Mouse (Mus musculus) liver, embryonic 15.5 days (tissue): ENCODE data around the gene Lrrc10b. TPM values are rescaled to one million over a fixed set of nuclear protein-coding genes. Genes with fewer than 3 reads are reported as not detected.

Source experiments
- ATAC-seq: fragments of 200-750 bp; cut with Nextera tagmentation; 2 replicates; pipeline ENCODE4 v1.8.0; 2017; ENCODE audit warnings: moderate number of reproducible peaks, mild to moderate bottlenecking, moderate library complexity; ENCODE audit not compliant: insufficient read depth
- H3K27ac ChIP-seq: fragments of 300-500 bp; sonication (generic); replicated peaks from 2 replicates; pipeline ENCODE4 v1.5.1; 2015; ENCODE audit warnings: mild to moderate bottlenecking, inconsistent platforms
- H3K27me3 ChIP-seq: fragments of 300-500 bp; sonication (generic); 2 replicates; pipeline ENCODE4 v1.6.1; 2015; ENCODE audit warnings: mild to moderate bottlenecking, inconsistent platforms
- H3K36me3 ChIP-seq: fragments of 300-500 bp; sonication (generic); replicated peaks from 2 replicates; pipeline ENCODE4 v1.6.1; 2015; ENCODE audit warnings: moderate library complexity, mild to moderate bottlenecking, inconsistent platforms
- H3K4me1 ChIP-seq: fragments of 300-500 bp; sonication (generic); replicated peaks from 2 replicates; pipeline ENCODE4 v1.6.1; 2015; ENCODE audit warnings: inconsistent platforms
- H3K4me2 ChIP-seq: fragments of 300-500 bp; sonication (generic); 2 replicates; pipeline ENCODE4 v1.6.1; 2015; ENCODE audit warnings: moderate library complexity, mild to moderate bottlenecking, inconsistent platforms
- H3K4me3 ChIP-seq: fragments of 300-500 bp; sonication (generic); replicated peaks from 2 replicates; pipeline ENCODE4 v1.5.1; 2015; ENCODE audit warnings: mild to moderate bottlenecking, inconsistent platforms
- H3K9ac ChIP-seq: fragments of 300-500 bp; sonication (generic); 2 replicates; pipeline ENCODE4 v1.6.1; 2015; ENCODE audit warnings: moderate library complexity, mild to moderate bottlenecking, inconsistent platforms
- H3K9me3 ChIP-seq: fragments of 300-500 bp; sonication (generic); replicated peaks from 2 replicates; pipeline ENCODE4 v1.6.1; 2016; ENCODE audit warnings: inconsistent platforms
- WGBS: fragments of 180-500 bp; shearing (Covaris S2); methylation state at CpG from one replicate; pipeline ENCODE4 v1.1.7; 2015; ENCODE audit warnings: mixed read lengths; ENCODE audit not compliant: insufficient replicate concordance; 5-methylcytosine and 5-hydroxymethylcytosine counted together
- polyA plus RNA-seq: library from polyadenylated mRNA; unstranded; fragments of >200 nt; fragmentation: Nextera tagmentation; extraction: Ambion mirVana; gene quantifications from 2 replicates; pipeline ENCODE4 v1.2.1, GENCODE M21; 2015

Lrrc10b gene
- polyA plus RNA-seq, 1 experiment from 2014 or later: 0.07 TPM

DNA sequence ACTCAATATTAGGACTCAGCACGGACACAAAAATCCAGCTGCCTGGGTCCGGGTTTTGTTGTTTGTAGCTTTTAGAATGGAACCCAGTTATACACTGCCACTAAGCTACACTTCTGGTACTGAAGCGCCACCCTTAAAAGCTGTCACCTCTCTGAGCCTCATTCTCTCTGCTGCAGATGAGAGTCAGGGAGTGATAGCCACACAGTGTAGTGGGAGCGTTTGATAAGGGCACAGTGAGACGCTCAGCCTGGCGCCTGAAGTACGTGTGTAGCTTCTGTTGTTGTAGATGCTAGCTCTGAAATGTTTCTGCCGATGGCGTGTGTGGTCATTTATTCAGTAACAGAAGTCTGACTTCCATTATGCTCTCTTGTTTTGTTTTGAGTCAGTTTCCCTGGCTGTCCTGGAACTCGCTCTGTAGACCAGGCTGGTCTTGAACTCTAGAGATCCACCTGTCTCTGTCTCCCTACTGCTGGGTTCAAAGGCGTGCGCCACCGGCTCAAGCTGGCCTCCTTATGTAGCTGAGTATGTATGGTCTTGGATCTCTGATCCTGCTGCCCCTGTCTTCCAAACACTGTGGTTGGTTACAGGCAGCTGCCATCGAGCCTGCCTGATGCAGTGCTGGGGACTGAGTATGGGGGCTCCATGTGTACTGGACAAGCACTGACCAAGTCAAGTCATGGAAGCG, 12.4 kb downstream of the Lrrc10b start:
- ATAC-seq: peak; percentile 97
- H3K27ac ChIP-seq: peak overlapping the region; percentile 69

DNA sequence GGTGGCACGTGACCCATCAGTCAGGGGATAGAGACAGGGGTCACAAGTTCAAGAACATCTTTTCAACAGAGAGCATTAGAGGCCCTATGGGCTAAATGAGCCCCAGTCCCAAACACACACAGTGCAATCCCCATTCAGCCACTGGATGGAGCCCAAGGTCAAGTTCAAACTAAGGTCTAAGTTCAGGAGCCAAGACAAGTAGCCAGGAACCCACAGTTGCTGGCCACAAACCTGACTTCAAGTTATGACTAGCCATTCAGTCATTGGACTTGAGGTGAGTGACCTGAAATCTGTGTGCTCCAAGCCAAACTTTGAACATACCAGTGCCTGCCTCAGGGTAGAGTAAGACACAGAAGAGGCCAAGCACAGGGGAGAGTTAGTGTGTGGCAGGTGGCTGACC, 19.8 kb downstream of the Lrrc10b start:
- Histone ChIP-seq H3K4me1 (peaks cover 16% of the 10 kb centered on the region), H3K9me3 (no peaks in the 10 kb centered on the region), H3K36me3 (no peaks in the 10 kb centered on the region), H3K4me3 (no peak overlapping the region), H3K27ac (no peak overlapping the region), H3K27me3 (peaks cover 11% of the 10 kb centered on the region; the same call in 1 of the 2 replicates), H3K9ac (no peak overlapping the region), H3K4me2 (no peak overlapping the region)
- ATAC-seq: no peak
- WGBS: 45% methylated on average over 1 of the region's 1 CpGs

More for the DNA sequence above, 12.4 kb downstream of the Lrrc10b start:
- peak overlapping the region; percentile 4; the same call in 1 of the 2 replicates for H3K9ac ChIP-seq
- H3K4me3 ChIP-seq: no peak overlapping the region
- peak overlapping the region; percentile 32 for H3K4me2 ChIP-seq
- H3K36me3 ChIP-seq: no peaks in the 10 kb centered on the region
- 48% methylated on average over 15 of the region's 15 CpGs for WGBS
- peaks cover 18% of the 10 kb centered on the region for H3K4me1 ChIP-seq
- no peaks in the 10 kb centered on the region for H3K27me3 ChIP-seq
- no peaks in the 10 kb centered on the region; the same call in 1 of the 2 replicates for H3K9me3 ChIP-seq

DNA sequence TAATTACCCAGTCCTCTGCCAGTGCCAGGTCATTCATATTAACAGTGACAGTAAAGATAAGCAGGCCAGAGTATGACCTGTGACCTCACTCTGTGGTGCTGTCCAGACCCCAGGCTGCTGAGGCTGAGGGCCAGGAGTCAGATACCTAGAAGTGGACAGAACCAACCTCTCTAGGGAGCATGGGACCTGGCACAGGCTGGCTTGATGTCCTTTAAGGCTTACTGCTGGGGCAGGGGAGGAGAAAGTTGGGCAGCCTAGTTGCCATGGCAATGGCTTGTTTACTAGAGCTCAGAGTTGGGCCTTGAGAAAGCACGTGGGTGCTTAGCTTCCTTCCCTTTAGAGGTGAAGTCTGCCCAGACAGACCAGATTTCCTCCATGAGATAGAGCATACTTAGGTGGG, 20.5 kb downstream of the Lrrc10b start:
- no peaks in the 10 kb centered on the region for H3K9me3 ChIP-seq
- 11% methylated on average over 1 of the region's 1 CpGs for WGBS
- H3K27ac ChIP-seq: no peak overlapping the region
- no peak overlapping the region for H3K9ac ChIP-seq
- no peaks in the 10 kb centered on the region for H3K36me3 ChIP-seq
- peaks cover 11% of the 10 kb centered on the region; the same call in 1 of the 2 replicates for H3K27me3 ChIP-seq
- H3K4me2 ChIP-seq: no peak overlapping the region
- no peak overlapping the region for H3K4me3 ChIP-seq
- H3K4me1 ChIP-seq: peaks cover 24% of the 10 kb centered on the region
- no peak for ATAC-seq

DNA sequence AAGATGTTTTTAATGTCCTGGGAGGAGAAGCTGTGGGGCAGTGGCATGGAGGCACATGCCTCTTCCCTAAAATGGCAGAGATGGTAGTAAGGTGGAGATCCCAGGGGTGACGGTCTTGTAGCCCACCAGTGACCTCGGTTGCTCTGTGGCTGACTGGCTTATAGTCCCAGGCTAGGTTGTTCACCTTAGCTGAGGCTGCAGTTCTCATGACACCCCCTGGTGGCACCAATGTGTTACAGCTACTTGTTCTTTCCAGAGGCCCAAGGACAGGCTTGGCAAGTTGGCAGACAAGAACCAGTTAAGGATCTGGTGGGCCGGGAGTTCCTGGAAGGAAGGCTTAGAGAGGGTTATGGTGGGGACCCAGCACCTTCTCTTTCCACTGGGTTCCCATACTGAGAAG, 21.4 kb downstream of the Lrrc10b start:
- H3K9ac ChIP-seq: no peak overlapping the region
- WGBS: 13% methylated on average over 3 of the region's 3 CpGs
- peaks cover 32% of the 10 kb centered on the region for H3K4me1 ChIP-seq
- no peak overlapping the region for H3K4me3 ChIP-seq
- no peak overlapping the region for H3K27ac ChIP-seq
- H3K27me3 ChIP-seq: peaks cover 13% of the 10 kb centered on the region; the same call in 1 of the 2 replicates
- no peak overlapping the region for H3K4me2 ChIP-seq
- no peak for ATAC-seq
- H3K9me3 ChIP-seq: no peaks in the 10 kb centered on the region
- H3K36me3 ChIP-seq: no peaks in the 10 kb centered on the region

DNA sequence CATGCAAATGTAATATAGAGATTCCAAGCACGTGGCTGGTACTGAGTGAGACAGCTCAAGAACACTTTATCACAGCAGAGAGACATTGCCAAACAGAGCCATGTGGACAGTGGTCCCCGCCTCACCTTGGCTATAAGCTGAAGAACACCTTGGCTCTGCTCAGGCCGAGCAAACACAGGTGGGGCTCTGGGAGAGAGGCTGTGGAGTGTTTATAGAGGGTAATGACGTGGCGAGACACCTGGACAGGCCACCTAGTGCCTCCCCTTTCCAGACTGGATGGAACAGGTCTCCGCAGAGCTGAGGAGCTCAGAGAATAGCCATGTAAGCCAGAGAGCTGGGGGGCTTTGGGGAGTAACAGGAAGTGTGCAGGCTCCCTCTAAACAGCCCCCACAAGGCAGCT, 22.3 kb downstream of the Lrrc10b start:
- Histone ChIP-seq H3K27ac (no peak overlapping the region), H3K9ac (no peak overlapping the region), H3K4me2 (no peak overlapping the region), H3K4me3 (no peak overlapping the region), H3K4me1 (peaks cover 34% of the 10 kb centered on the region), H3K27me3 (peaks cover 20% of the 10 kb centered on the region; the same call in 1 of the 2 replicates), H3K9me3 (no peaks in the 10 kb centered on the region), H3K36me3 (no peaks in the 10 kb centered on the region)
- 53% methylated on average over 6 of the region's 6 CpGs for WGBS
- no peak for ATAC-seq

DNA sequence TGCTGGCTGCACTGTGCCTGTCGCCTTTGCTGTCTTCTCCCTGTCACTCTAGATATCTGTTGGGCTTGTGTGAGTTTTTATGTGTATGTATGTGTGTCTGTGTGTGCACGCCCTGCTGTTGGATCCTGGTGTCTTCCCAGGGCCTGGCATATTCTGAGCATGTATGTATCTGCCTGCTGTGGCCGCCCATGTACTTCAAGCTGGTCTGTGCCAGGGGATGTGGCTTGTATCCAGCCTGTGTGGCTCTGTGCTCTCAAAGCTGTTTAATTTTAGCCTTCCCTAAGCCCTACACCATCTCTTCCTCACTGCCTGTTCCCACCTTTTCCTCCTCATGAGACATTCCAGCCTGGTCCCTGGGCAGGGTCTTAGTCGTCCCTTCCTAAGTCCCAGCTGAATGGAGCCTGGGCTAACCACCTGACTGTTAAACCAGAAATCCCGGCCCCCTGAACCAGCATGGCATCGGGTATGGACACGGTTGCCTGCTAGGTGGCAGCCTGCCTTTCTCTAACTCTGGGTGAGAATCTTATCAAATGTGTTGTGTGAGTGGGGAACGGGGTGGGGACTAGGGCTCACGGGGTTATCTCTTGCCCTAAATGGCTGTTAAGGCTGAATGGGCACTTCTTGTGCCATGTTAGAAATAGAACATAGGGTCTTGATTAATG, 23.3 kb downstream of the Lrrc10b start:
- Histone ChIP-seq H3K4me2 (0 out of 2 replicates have a peak overlapping the region, but pooled peaks have one; percentile 2), H3K9me3 (no peaks in the 10 kb centered on the region), H3K27ac (no peak overlapping the region), H3K27me3 (peaks cover 20% of the 10 kb centered on the region; the same call in 1 of the 2 replicates), H3K4me1 (peaks cover 34% of the 10 kb centered on the region), H3K4me3 (no peak overlapping the region), H3K36me3 (no peaks in the 10 kb centered on the region), H3K9ac (no peak overlapping the region)
- 51% methylated on average over 9 of the region's 9 CpGs for WGBS
- ATAC-seq: no peak

DNA sequence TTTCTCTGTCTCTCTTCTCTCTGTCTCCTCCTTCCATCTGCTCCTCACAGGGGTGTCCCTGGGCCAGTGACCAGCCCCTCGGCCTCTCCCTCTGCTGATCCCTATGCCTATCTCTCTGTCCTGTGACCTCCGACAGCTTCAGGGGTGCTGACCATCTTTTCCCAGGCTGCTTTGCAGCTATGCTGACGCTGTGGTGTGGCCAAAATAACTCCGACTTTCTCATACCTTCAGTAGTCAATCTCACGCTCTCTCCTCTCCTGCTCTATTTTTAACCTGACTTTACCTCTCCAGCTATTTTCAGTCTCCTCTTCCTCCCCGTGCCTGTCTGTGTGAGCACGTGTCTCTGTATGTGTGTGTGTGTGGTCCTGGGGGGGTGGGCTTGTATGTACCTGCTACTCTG, 24.0 kb downstream of the Lrrc10b start:
- WGBS: 61% methylated on average over 7 of the region's 7 CpGs
- H3K4me3 ChIP-seq: no peak overlapping the region
- no peak overlapping the region for H3K4me2 ChIP-seq
- no peaks in the 10 kb centered on the region for H3K36me3 ChIP-seq
- H3K9ac ChIP-seq: no peak overlapping the region
- no peaks in the 10 kb centered on the region for H3K9me3 ChIP-seq
- ATAC-seq: no peak
- peaks cover 34% of the 10 kb centered on the region for H3K4me1 ChIP-seq
- H3K27ac ChIP-seq: no peak overlapping the region
- peaks cover 20% of the 10 kb centered on the region; the same call in 1 of the 2 replicates for H3K27me3 ChIP-seq

DNA sequence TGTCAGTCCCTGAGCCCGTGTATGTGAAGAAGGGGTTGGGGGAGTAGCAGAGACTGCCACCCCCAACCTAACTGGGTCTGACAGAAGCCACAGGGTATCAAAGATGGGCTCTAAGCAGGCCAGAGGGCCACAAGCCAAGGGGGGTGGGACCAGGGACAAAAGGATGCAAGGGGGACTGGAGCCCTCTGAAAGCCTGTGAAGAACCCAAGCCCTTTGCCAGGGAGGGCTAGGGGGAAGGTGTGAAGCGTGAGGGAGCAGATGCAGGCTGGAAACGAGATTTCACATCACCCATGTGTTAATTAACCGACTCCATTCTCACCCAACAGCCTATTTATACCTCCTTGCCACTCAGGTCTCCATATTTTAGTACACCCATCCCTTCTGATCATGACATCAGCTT, 25.4 kb downstream of the Lrrc10b start:
- Histone ChIP-seq H3K4me2 (peak overlapping the region; percentile 32), H3K4me3 (no peak overlapping the region), H3K9me3 (no peaks in the 10 kb centered on the region), H3K27ac (no peak overlapping the region; the same call in 1 of the 2 replicates), H3K9ac (no peak overlapping the region), H3K4me1 (peaks cover 34% of the 10 kb centered on the region), H3K36me3 (no peaks in the 10 kb centered on the region), H3K27me3 (peaks cover 33% of the 10 kb centered on the region)
- ATAC-seq: no peak
- WGBS: 39% methylated on average over 4 of the region's 4 CpGs

DNA sequence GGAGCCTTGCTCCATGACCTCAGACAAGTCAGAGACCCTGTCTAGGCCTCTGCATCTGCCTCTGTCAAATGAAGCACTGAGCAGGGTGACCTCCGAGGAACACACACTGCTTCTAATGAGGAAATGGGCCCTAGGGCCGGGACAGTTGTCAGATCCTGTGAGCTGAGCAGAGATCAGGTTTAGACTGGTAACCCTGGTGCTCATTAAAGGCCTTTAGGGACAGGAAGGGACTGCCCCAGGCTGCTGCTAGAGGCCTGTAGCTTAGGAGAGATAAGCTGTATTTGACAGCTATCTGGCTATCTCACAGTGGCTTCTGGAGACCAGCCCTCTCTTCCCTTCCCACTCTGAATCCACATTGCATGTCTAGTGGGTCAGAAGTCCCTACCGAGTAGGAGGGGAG, 25.9 kb downstream of the Lrrc10b start:
- Histone ChIP-seq H3K4me1 (peaks cover 34% of the 10 kb centered on the region), H3K27me3 (peaks cover 36% of the 10 kb centered on the region), H3K36me3 (no peaks in the 10 kb centered on the region), H3K9me3 (no peaks in the 10 kb centered on the region), H3K27ac (no peak overlapping the region; the same call in 1 of the 2 replicates), H3K4me3 (no peak overlapping the region), H3K9ac (no peak overlapping the region), H3K4me2 (peak overlapping the region; percentile 32)
- 8% methylated on average over 3 of the region's 3 CpGs for WGBS
- ATAC-seq: peak; percentile 79

DNA sequence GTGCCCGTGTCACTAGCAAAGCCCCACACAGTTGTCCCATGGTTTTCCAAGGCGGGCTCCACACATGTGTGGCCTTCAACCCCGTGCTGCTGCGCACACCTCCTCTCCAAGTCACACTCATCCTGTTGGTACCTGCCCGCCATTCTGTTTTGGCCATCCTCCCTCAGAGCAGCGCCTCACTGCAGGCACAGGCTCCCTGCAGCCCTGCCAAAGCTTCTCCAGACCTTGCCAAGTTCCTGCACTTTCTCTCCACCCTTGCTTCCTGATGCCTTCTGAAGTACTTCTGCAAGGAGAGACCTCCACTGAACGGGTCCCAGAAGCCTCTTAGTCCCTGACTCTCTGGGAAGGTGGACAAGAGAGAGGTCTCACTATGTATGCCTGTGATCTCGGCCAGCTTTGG, 27.9 kb downstream of the Lrrc10b start:
- 63% methylated on average over 8 of the region's 8 CpGs for WGBS
- no peaks in the 10 kb centered on the region for H3K9me3 ChIP-seq
- H3K36me3 ChIP-seq: no peaks in the 10 kb centered on the region
- H3K27ac ChIP-seq: no peak overlapping the region
- H3K9ac ChIP-seq: no peak overlapping the region
- no peak for ATAC-seq
- H3K4me2 ChIP-seq: no peak overlapping the region
- H3K4me3 ChIP-seq: no peak overlapping the region
- H3K4me1 ChIP-seq: peaks cover 29% of the 10 kb centered on the region
- H3K27me3 ChIP-seq: peaks cover 42% of the 10 kb centered on the region

DNA sequence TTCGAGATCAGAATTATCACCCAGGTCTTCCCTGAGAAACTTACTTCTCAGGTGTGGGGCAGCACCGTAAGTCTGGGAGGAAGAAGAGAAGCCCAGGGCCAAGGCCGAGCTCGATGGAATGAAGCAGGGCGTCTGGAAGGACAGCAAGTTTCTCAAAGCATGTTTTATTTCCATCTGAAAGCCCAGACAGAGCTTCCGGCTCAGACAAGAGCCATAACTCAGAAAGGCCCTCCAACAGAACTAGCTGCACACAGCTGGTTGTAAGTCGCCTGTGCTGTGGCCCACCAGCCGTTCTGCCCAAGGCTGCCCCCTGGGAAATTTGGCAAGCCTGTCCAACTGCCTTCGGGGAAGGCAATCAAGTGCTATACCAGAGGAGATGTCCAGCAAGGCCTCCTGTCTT, 29.8 kb downstream of the Lrrc10b start:
- H3K9ac ChIP-seq: no peak overlapping the region
- H3K27me3 ChIP-seq: peaks cover 61% of the 10 kb centered on the region
- peaks cover 17% of the 10 kb centered on the region for H3K4me1 ChIP-seq
- H3K9me3 ChIP-seq: no peaks in the 10 kb centered on the region
- no peak overlapping the region for H3K4me2 ChIP-seq
- no peak for ATAC-seq
- 71% methylated on average over 9 of the region's 9 CpGs for WGBS
- no peak overlapping the region for H3K27ac ChIP-seq
- H3K4me3 ChIP-seq: no peak overlapping the region
- no peaks in the 10 kb centered on the region for H3K36me3 ChIP-seq
